Mouse (Mus musculus) small intestine, adult 2 months (tissue): ENCODE measurements around the gene Trank1.

Experiments used
- CTCF ChIP-seq: fragments of 200-500 bp; IDR thresholded peaks from 2 replicates; pipeline ENCODE4 v1.5.1; 2012; ENCODE audit warnings: low read depth, mild to moderate bottlenecking, control low read depth, inconsistent platforms, low read length, moderate library complexity, mixed read lengths; ENCODE audit not compliant: insufficient replicate concordance, insufficient read length; ENCODE audit errors: extremely low read depth
- POLR2A ChIP-seq: fragments of 200-500 bp; IDR thresholded peaks from 2 replicates; pipeline ENCODE4 v1.6.1; 2012; ENCODE audit warnings: low read depth, mild to moderate bottlenecking, control low read depth, inconsistent platforms, low read length, moderate library complexity

DNA sequence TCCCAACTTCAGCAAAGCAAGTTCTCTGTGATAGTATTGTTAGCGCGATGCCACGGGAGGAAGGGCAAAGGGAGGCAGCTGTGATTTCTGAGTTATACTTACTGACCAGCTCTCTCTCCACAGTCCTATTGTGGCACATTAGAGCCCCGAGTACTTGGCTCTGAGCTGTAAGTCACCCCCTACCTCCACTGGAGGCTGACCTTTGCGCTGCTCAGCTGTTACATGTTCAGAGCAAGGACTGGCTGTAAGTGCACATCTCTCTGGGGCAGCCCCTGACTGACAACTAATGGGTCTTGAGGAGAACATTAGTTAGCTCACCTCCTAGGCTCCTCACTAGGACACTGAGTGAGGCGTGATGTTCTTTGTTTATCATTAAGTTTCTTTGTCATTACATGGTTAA, 128.9 kb downstream of the Trank1 start:
- TF ChIP-seq CTCF (no peak), POLR2A (no peak)
